Mouse (Mus musculus) testis, postnatal 10 days (tissue): Measurements from ENCODE around the gene Tnfrsf18.
A peak's percentile ranks its signal among the peaks of the same experiment; 100 is the strongest.

Source experiments
- DNase-seq: peaks from one replicate; pipeline ENCODE4 v3.0.0; 2021; ENCODE audit warnings: low spot score

Tnfrsf18 gene

GRCm38 (mm10) chr4:156026013-156026412 is at the start of gene Tnfrsf18:
Tnfrsf18 (plus strand) TSS chr4:156026164.
- peak; percentile 56 for DNase-seq

GRCm38 (mm10) chr4:155981436-155982082 is 44.4 kb upstream of the Tnfrsf18 start:
- no peak for DNase-seq

- no peak for DNase-seq
These were observed 42.2 kb upstream of the Tnfrsf18 start for GRCm38 (mm10) chr4:155983788-155984187.

- DNase-seq, result no peak
These were observed 34.6 kb upstream of the Tnfrsf18 start for GRCm38 (mm10) chr4:155991211-155991907.

- DNase-seq, result no peak
These were observed 34.1 kb upstream of the Tnfrsf18 start for GRCm38 (mm10) chr4:155991908-155992230.

- peak; percentile 91 for DNase-seq
These were observed 33.6 kb upstream of the Tnfrsf18 start, which contains the start of the genes B3galt6 and Sdf4 for GRCm38 (mm10) chr4:155992241-155992905. B3galt6 (minus strand) TSS chr4:155992649. Sdf4 (plus strand) TSS chr4:155992872.

GRCm38 (mm10) chr4:155992906-155993547 is 32.9 kb upstream of the Tnfrsf18 start:
- peak; percentile 97 for DNase-seq

- no peak for DNase-seq
These were observed 32.4 kb upstream of the Tnfrsf18 start for GRCm38 (mm10) chr4:155993606-155994005.

GRCm38 (mm10) chr4:156004109-156004508 is 21.9 kb upstream of the Tnfrsf18 start:
- no peak for DNase-seq

- DNase-seq, result no peak
These were observed 17.6 kb upstream of the Tnfrsf18 start for GRCm38 (mm10) chr4:156008369-156008768.

- no peak for DNase-seq
These were observed 12.3 kb upstream of the Tnfrsf18 start, which contains the start of gene Tnfrsf4 for GRCm38 (mm10) chr4:156013637-156014036. Tnfrsf4 (plus strand) TSS chr4:156013843.

GRCm38 (mm10) chr4:156014436-156014835 is 11.5 kb upstream of the Tnfrsf18 start:
- no peak for DNase-seq

- no peak for DNase-seq
These were observed 6.2 kb upstream of the Tnfrsf18 start for GRCm38 (mm10) chr4:156019771-156020170.

GRCm38 (mm10) chr4:156021381-156021780 is 4.6 kb upstream of the Tnfrsf18 start:
- no peak for DNase-seq

- DNase-seq, result no peak
These were observed 4.0 kb upstream of the Tnfrsf18 start for GRCm38 (mm10) chr4:156021942-156022419.

GRCm38 (mm10) chr4:156023520-156023919 is 2.4 kb upstream of the Tnfrsf18 start:
- DNase-seq, result no peak

GRCm38 (mm10) chr4:156024184-156024583 is 1.8 kb upstream of the Tnfrsf18 start:
- DNase-seq, result no peak

- DNase-seq, result no peak
These were observed 2.6 kb downstream of the Tnfrsf18 start for GRCm38 (mm10) chr4:156028580-156028979.

GRCm38 (mm10) chr4:156030651-156031118 is 4.7 kb downstream of the Tnfrsf18 start:
- peak; percentile 40 for DNase-seq

- no peak for DNase-seq
These were observed 5.3 kb downstream of the Tnfrsf18 start for GRCm38 (mm10) chr4:156031255-156031592.

GRCm38 (mm10) chr4:156031593-156032391 is 5.8 kb downstream of the Tnfrsf18 start:
- peak; percentile 83 for DNase-seq
